Mouse (Mus musculus): Measurements from ENCODE around the gene Fmnl1. TPM values are rescaled to one million over a fixed set of nuclear protein-coding genes. Genes with fewer than 3 reads are reported as not detected.

Gene Fmnl1
- polyA plus RNA-seq, 1 experiment: 1.1 TPM

- Histone ChIP-seq H3K27ac (ENCODE audit: insufficient read depth, low read length) (peak overlapping the region; percentile 86), H3K4me1 (ENCODE audit: control insufficient read depth, insufficient read depth, low read length) (peaks cover 20% of the 10 kb centered on the region; the same call in 1 of the 2 replicates), H3K4me3 (ENCODE audit: insufficient read depth, low read length) (no peak overlapping the region)
- no peak for TF ChIP-seq CTCF (IDR thresholded peaks at IDR 0.05; ENCODE audit: borderline replicate concordance, insufficient read depth, low read length)
- 0 out of 2 replicates have a peak, but pooled peaks have one; percentile 28 for TF ChIP-seq POLR2A (IDR thresholded peaks at IDR 0.05; ENCODE audit: low read depth, low read length)
Measured at GRCm38 (mm10) chr11:103246081-103246730, 75.3 kb downstream of the Fmnl1 start.

- no peak overlapping the region for H3K4me3 ChIP-seq (ENCODE audit: insufficient read depth, low read length)
- no peak for TF ChIP-seq CTCF (IDR thresholded peaks at IDR 0.05; ENCODE audit: borderline replicate concordance, insufficient read depth, low read length)
- peaks cover 20% of the 10 kb centered on the region; the same call in 1 of the 2 replicates for H3K4me1 ChIP-seq (ENCODE audit: control insufficient read depth, insufficient read depth, low read length)
- peak overlapping the region; percentile 86 for H3K27ac ChIP-seq (ENCODE audit: insufficient read depth, low read length)
Measured at GRCm38 (mm10) chr11:103246731-103247290, 75.9 kb downstream of the Fmnl1 start.

- H3K4me1 ChIP-seq (ENCODE audit: control insufficient read depth, insufficient read depth, low read length): peaks cover 20% of the 10 kb centered on the region; the same call in 1 of the 2 replicates
- peak overlapping the region; percentile 77 for H3K27ac ChIP-seq (ENCODE audit: insufficient read depth, low read length)
- H3K4me3 ChIP-seq (ENCODE audit: insufficient read depth, low read length): no peak overlapping the region
- no peak for TF ChIP-seq POLR2A (IDR thresholded peaks at IDR 0.05; ENCODE audit: low read depth, low read length)
- TF ChIP-seq CTCF (IDR thresholded peaks at IDR 0.05; ENCODE audit: borderline replicate concordance, insufficient read depth, low read length): no peak
Measured at GRCm38 (mm10) chr11:103247504-103248177, 76.7 kb downstream of the Fmnl1 start.

Other genes starting within 250 kb of the Fmnl1 start
- 10.5 and 15.7 TPM in 2 replicates for gene Kif18b, start 246.0 kb upstream of the Fmnl1 start, polyA plus RNA-seq (2011; ENCODE audit: insufficient read length, low read depth, missing spikeins)
- gene C1ql1, start 224.4 kb upstream of the Fmnl1 start, polyA plus RNA-seq (2011; ENCODE audit: insufficient read length, low read depth, missing spikeins): not detected in 2 replicates
- 91.1 and 111 TPM in 2 replicates for gene Nmt1, start 142.9 kb upstream of the Fmnl1 start, polyA plus RNA-seq (2011; ENCODE audit: insufficient read length, low read depth, missing spikeins)
- gene Dcakd, start 142.8 kb upstream of the Fmnl1 start, polyA plus RNA-seq (2011; ENCODE audit: insufficient read length, low read depth, missing spikeins): 57.7 and 66.6 TPM in 2 replicates
- gene Plcd3, start 69.4 kb upstream of the Fmnl1 start, polyA plus RNA-seq (2011; ENCODE audit: insufficient read length, low read depth, missing spikeins): 5.6 and 7.1 TPM in 2 replicates
- gene Acbd4, start 69.4 kb upstream of the Fmnl1 start, polyA plus RNA-seq (2011; ENCODE audit: insufficient read length, low read depth, missing spikeins): 23.3 and 24.3 TPM in 2 replicates
- gene Hexim1, start 54.9 kb upstream of the Fmnl1 start, polyA plus RNA-seq (2011; ENCODE audit: insufficient read length, low read depth, missing spikeins): 16.8 and 19.0 TPM in 2 replicates
- gene Hexim2, start 38.7 kb upstream of the Fmnl1 start, polyA plus RNA-seq (2011; ENCODE audit: insufficient read length, low read depth, missing spikeins): 2.3 and 3.1 TPM in 2 replicates
- 0.68 TPM in 1 of 2 replicates, not detected in the other for gene 1700023F06Rik, start 37.5 kb downstream of the Fmnl1 start, polyA plus RNA-seq (2011; ENCODE audit: insufficient read length, low read depth, missing spikeins)
- not detected in 2 replicates for gene Spata32, start 47.3 kb downstream of the Fmnl1 start, polyA plus RNA-seq (2011; ENCODE audit: insufficient read length, low read depth, missing spikeins)
- gene Map3k14, start 96.4 kb downstream of the Fmnl1 start, polyA plus RNA-seq (2011; ENCODE audit: insufficient read length, low read depth, missing spikeins): 8.4 and 8.5 TPM in 2 replicates
- 2.0 and 4.5 TPM in 2 replicates for gene Arhgap27, start 192.6 kb downstream of the Fmnl1 start, polyA plus RNA-seq (2011; ENCODE audit: insufficient read length, low read depth, missing spikeins)
- 8.3 and 9.0 TPM in 2 replicates for gene Plekhm1, start 241.6 kb downstream of the Fmnl1 start, polyA plus RNA-seq (2011; ENCODE audit: insufficient read length, low read depth, missing spikeins)

All from embryonic fibroblast, embryonic 13.5 days (primary cell).